Mouse (Mus musculus): ENCODE results near the gene 2310061I04Rik. TPM values are rescaled to one million over a fixed set of nuclear protein-coding genes. Genes with fewer than 3 reads are reported as not detected.
A peak's percentile ranks its signal among the peaks of the same experiment; 100 is the strongest.

Gene 2310061I04Rik
- polyA plus RNA-seq, 1 experiment, result 35.4 TPM

- peaks cover 3% of the 10 kb centered on the region; the same call in 1 of the 2 replicates for H3K4me1 ChIP-seq (ENCODE audit: control insufficient read depth, insufficient read depth, insufficient read length)
These were observed 14.3 kb downstream of the 2310061I04Rik start for GRCm38 (mm10) chr17:35882924-35883323.

GRCm38 (mm10) chr17:35879245-35880057 lies 17.8 kb downstream of the 2310061I04Rik start, which contains the start of gene Dhx16:
Dhx16 (plus strand) TSS chr17:35879819.
- H3K4me3 ChIP-seq (ENCODE audit: extremely low read depth, insufficient read depth, insufficient read length), result peak within 1 kb of the TSS; percentile 87
- peak; percentile 86 to 96 for DNase-seq (ENCODE audit: low read depth in 1 of 2, low spot score in 2 of 2)
- TF ChIP-seq POLR2A (IDR thresholded peaks at IDR 0.05; ENCODE audit: low read depth, low read length), result peak; percentile 19; the same call in 1 of the 2 replicates
- TF ChIP-seq CTCF (IDR thresholded peaks at IDR 0.05; ENCODE audit: extremely low read depth, insufficient read depth, insufficient read length, insufficient replicate concordance), result peak; percentile 84; the same call in 1 of the 2 replicates
- peaks cover 3% of the 10 kb centered on the region; the same call in 1 of the 2 replicates for H3K4me1 ChIP-seq (ENCODE audit: control insufficient read depth, insufficient read depth, insufficient read length)
- WGBS, result 6% methylated on average over 66 of the region's 66 CpGs
- H3K36me3 ChIP-seq (ENCODE audit: control insufficient read depth, insufficient read depth, low read length), result peaks cover 34% of the 10 kb centered on the region
- no peaks in the 10 kb centered on the region for H3K27me3 ChIP-seq (ENCODE audit: control insufficient read depth, insufficient read depth, low read length)
- H3K27ac ChIP-seq (ENCODE audit: insufficient read depth, low read length), result peak within 1 kb of the TSS; percentile 51

More at GRCm38 (mm10) chr17:35882924-35883323, 14.3 kb downstream of the 2310061I04Rik start:
- Histone ChIP-seq H3K27ac (ENCODE audit: insufficient read depth, low read length) (no peak overlapping the region), H3K36me3 (ENCODE audit: control insufficient read depth, insufficient read depth, low read length) (peaks cover 43% of the 10 kb centered on the region), H3K27me3 (ENCODE audit: control insufficient read depth, insufficient read depth, low read length) (no peaks in the 10 kb centered on the region), H3K4me3 (ENCODE audit: extremely low read depth, insufficient read depth, insufficient read length) (no peak overlapping the region)
- DNase-seq (ENCODE audit: low read depth in 1 of 2, low spot score in 2 of 2), result no peak
- no peak for TF ChIP-seq CTCF (IDR thresholded peaks at IDR 0.05; ENCODE audit: extremely low read depth, insufficient read depth, insufficient read length, insufficient replicate concordance)
- no peak for TF ChIP-seq POLR2A (IDR thresholded peaks at IDR 0.05; ENCODE audit: low read depth, low read length)
- WGBS, result 96% methylated on average over 17 of the region's 17 CpGs

GRCm38 (mm10) chr17:35874721-35875120 lies 22.5 kb downstream of the 2310061I04Rik start:
- Histone ChIP-seq H3K36me3 (ENCODE audit: control insufficient read depth, insufficient read depth, low read length) (peaks cover 31% of the 10 kb centered on the region), H3K27me3 (ENCODE audit: control insufficient read depth, insufficient read depth, low read length) (no peaks in the 10 kb centered on the region), H3K4me1 (ENCODE audit: control insufficient read depth, insufficient read depth, insufficient read length) (peaks cover 13% of the 10 kb centered on the region; the same call in 1 of the 2 replicates), H3K27ac (ENCODE audit: insufficient read depth, low read length) (no peak overlapping the region), H3K4me3 (ENCODE audit: extremely low read depth, insufficient read depth, insufficient read length) (no peak overlapping the region)
- no peak for DNase-seq (ENCODE audit: low read depth in 1 of 2, low spot score in 2 of 2)
- 85% methylated on average over 6 of the region's 6 CpGs for WGBS
- TF ChIP-seq POLR2A (IDR thresholded peaks at IDR 0.05; ENCODE audit: low read depth, low read length) (no peak), CTCF (IDR thresholded peaks at IDR 0.05; ENCODE audit: extremely low read depth, insufficient read depth, insufficient read length, insufficient replicate concordance) (no peak)

- Histone ChIP-seq H3K27me3 (ENCODE audit: control insufficient read depth, insufficient read depth, low read length) (no peaks in the 10 kb centered on the region), H3K27ac (ENCODE audit: insufficient read depth, low read length) (no peak overlapping the region), H3K4me3 (ENCODE audit: extremely low read depth, insufficient read depth, insufficient read length) (peak overlapping the region; percentile 8; the same call in 1 of the 2 replicates), H3K36me3 (ENCODE audit: control insufficient read depth, insufficient read depth, low read length) (peaks cover 31% of the 10 kb centered on the region), H3K4me1 (ENCODE audit: control insufficient read depth, insufficient read depth, insufficient read length) (peaks cover 13% of the 10 kb centered on the region; the same call in 1 of the 2 replicates)
- TF ChIP-seq CTCF (IDR thresholded peaks at IDR 0.05; ENCODE audit: extremely low read depth, insufficient read depth, insufficient read length, insufficient replicate concordance), result peak; percentile 98
- TF ChIP-seq POLR2A (IDR thresholded peaks at IDR 0.05; ENCODE audit: low read depth, low read length), result no peak
- WGBS, result 39% methylated on average over 20 of the region's 21 CpGs
- peak in 1 of 2 experiments; percentile 83 for DNase-seq (ENCODE audit: low read depth in 1 of 2, low spot score in 2 of 2)
These were observed 23.3 kb downstream of the 2310061I04Rik start for GRCm38 (mm10) chr17:35873774-35874519.

- WGBS, result 29% methylated on average over 8 of the region's 8 CpGs
- no peaks in the 10 kb centered on the region for H3K27me3 ChIP-seq (ENCODE audit: control insufficient read depth, insufficient read depth, low read length)
- H3K27ac ChIP-seq (ENCODE audit: insufficient read depth, low read length), result peak overlapping the region; percentile 96
- no peak for DNase-seq (ENCODE audit: low read depth in 1 of 2, low spot score in 2 of 2)
- TF ChIP-seq POLR2A (IDR thresholded peaks at IDR 0.05; ENCODE audit: low read depth, low read length), result no peak
- TF ChIP-seq CTCF (IDR thresholded peaks at IDR 0.05; ENCODE audit: extremely low read depth, insufficient read depth, insufficient read length, insufficient replicate concordance), result peak; percentile 28; the same call in 1 of the 2 replicates
- H3K36me3 ChIP-seq (ENCODE audit: control insufficient read depth, insufficient read depth, low read length), result peaks cover 28% of the 10 kb centered on the region
- H3K4me1 ChIP-seq (ENCODE audit: control insufficient read depth, insufficient read depth, insufficient read length), result peaks cover 13% of the 10 kb centered on the region; the same call in 1 of the 2 replicates
- peak overlapping the region; percentile 97; the same call in 1 of the 2 replicates for H3K4me3 ChIP-seq (ENCODE audit: extremely low read depth, insufficient read depth, insufficient read length)
These were observed 26.1 kb downstream of the 2310061I04Rik start for GRCm38 (mm10) chr17:35870884-35871696.

All from spleen, adult 2 months (tissue).